Mouse (Mus musculus) G1E (cell line): ENCODE results near the gene Tll2.
A peak's percentile ranks its signal among the peaks of the same experiment; 100 is the strongest.

Source experiments
- CTCF ChIP-seq: IDR thresholded peaks from 2 replicates; pipeline ENCODE4 v1.5.1; 2012; ENCODE audit warnings: low read depth, low read length, inconsistent platforms, mixed read lengths
- GATA1 ChIP-seq: IDR thresholded peaks from 2 replicates; pipeline ENCODE4 v1.6.1; 2012; ENCODE audit warnings: borderline replicate concordance, low read length, inconsistent platforms, mixed read lengths

DNA sequence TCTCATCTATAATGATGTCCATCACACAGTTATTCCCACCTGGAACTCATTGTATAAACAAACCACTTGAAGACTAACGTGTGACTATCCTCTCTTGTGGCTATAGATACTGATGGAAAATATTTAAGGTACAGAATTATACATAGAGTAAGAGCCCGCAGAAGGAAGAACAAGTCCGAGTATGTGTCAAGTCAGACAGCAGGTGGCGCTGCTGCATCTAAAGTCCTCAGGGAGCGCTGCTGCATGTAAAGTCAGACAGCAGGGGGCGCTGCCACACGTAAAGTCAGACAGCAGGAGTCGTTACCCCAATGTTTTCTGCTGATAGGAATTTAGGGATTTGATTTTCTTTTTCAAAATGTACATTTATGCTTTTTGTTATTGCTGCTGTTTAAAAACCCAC lies 135.1 kb downstream of the Tll2 start:
- TF ChIP-seq CTCF, result peak; percentile 94
- TF ChIP-seq GATA1, result no peak
